Mouse (Mus musculus) neural tube, embryonic 11.5 days (tissue): Measurements from ENCODE around the gene Gm49373. TPM values are rescaled to one million over a fixed set of nuclear protein-coding genes. Genes with fewer than 3 reads are reported as not detected.
A peak's percentile ranks its signal among the peaks of the same experiment; 100 is the strongest.

Experiments
- ATAC-seq: fragments of 200-750 bp; cut with Nextera tagmentation; 2 replicates; pipeline ENCODE4 v1.8.0; 2017; ENCODE audit warnings: moderate number of reproducible peaks, mild to moderate bottlenecking, moderate TSS enrichment, moderate library complexity; ENCODE audit not compliant: insufficient read depth, low FRiP score, low TSS enrichment
- DNase-seq: peaks from one replicate; pipeline ENCODE4 v3.0.0-alpha.2; 2015; ENCODE audit warnings: low spot score
- H3K27ac ChIP-seq: fragments of 300-500 bp; sonication (generic); 2 replicates; pipeline ENCODE4 v1.5.1; 2014; ENCODE audit warnings: low read depth, mild to moderate bottlenecking, low read length
- H3K27me3 ChIP-seq: fragments of 300-500 bp; sonication (generic); 2 replicates; pipeline ENCODE4 v1.6.1; 2014; ENCODE audit warnings: mild to moderate bottlenecking, low read length, mixed read lengths; ENCODE audit not compliant: control insufficient read depth, insufficient read depth
- H3K36me3 ChIP-seq: fragments of 300-500 bp; sonication (generic); 2 replicates; pipeline ENCODE4 v1.6.1; 2014; ENCODE audit warnings: mild to moderate bottlenecking, low read length, moderate library complexity, mixed read lengths; ENCODE audit not compliant: control insufficient read depth, insufficient read depth
- H3K4me1 ChIP-seq: fragments of 300-500 bp; sonication (generic); 2 replicates; pipeline ENCODE4 v1.6.1; 2014; ENCODE audit warnings: low read length, mixed read lengths; ENCODE audit not compliant: control insufficient read depth, insufficient read depth
- H3K4me2 ChIP-seq: fragments of 300-500 bp; sonication (generic); 2 replicates; pipeline ENCODE4 v1.6.1; 2014; ENCODE audit warnings: low read depth, mild to moderate bottlenecking, moderate library complexity
- H3K4me3 ChIP-seq: fragments of 300-500 bp; sonication (generic); 2 replicates; pipeline ENCODE4 v1.5.1; 2014; ENCODE audit warnings: low read depth, low read length
- H3K9ac ChIP-seq: fragments of 300-500 bp; sonication (generic); 2 replicates; pipeline ENCODE4 v1.6.1; 2014; ENCODE audit warnings: mild to moderate bottlenecking, low read length
- H3K9me3 ChIP-seq: fragments of 300-500 bp; sonication (generic); 2 replicates; pipeline ENCODE4 v1.6.1; 2016; ENCODE audit warnings: low read length; ENCODE audit not compliant: control insufficient read depth
- WGBS: fragments of 180-500 bp; shearing (Covaris S2); extraction: QIAGEN DNeasy Blood & Tissue Kit; methylation state at CpG from one replicate; pipeline ENCODE4 v1.1.7; 2014; 5-methylcytosine and 5-hydroxymethylcytosine counted together
- polyA plus RNA-seq: library from polyadenylated mRNA; unstranded; fragments of >200 nt; fragmentation: Nextera tagmentation; extraction: Ambion mirVana; gene quantifications from 2 replicates; pipeline ENCODE4 v1.2.1, GENCODE M21; 2014

The Gm49373 gene
- polyA plus RNA-seq, result 0.82 and 0.97 TPM in 2 replicates

- Histone ChIP-seq H3K36me3 (peaks cover 19% of the 10 kb centered on the region), H3K27me3 (no peaks in the 10 kb centered on the region), H3K27ac (peak within 1 kb of the TSS; percentile 44; the same call in 1 of the 2 replicates), H3K4me2 (peak within 1 kb of the TSS; percentile 85), H3K4me3 (peak within 1 kb of the TSS; percentile 88), H3K9me3 (no peaks in the 10 kb centered on the region), H3K4me1 (peaks cover 4% of the 10 kb centered on the region; the same call in 1 of the 2 replicates), H3K9ac (peak within 1 kb of the TSS; percentile 91)
- WGBS, result 3% methylated on average over 53 of the region's 58 CpGs
- DNase-seq (peak; percentile 89), ATAC-seq (peak; percentile 93)
These were observed at the start of gene Gm49373, which contains the start of gene Fdx1l for GRCm38 (mm10) chr9:21073044-21073840. TSS of gene Gm49373 (minus strand) at chr9:21073096. TSS of gene Fdx1l (minus strand) at chr9:21073614.

- WGBS, result 91% methylated on average over 16 of the region's 16 CpGs
- H3K4me1 ChIP-seq, result no peaks in the 10 kb centered on the region
- no peak overlapping the region for H3K4me3 ChIP-seq
- no peaks in the 10 kb centered on the region for H3K27me3 ChIP-seq
- DNase-seq (no peak), ATAC-seq (no peak)
- H3K36me3 ChIP-seq, result no peaks in the 10 kb centered on the region
- no peak overlapping the region for H3K27ac ChIP-seq
- no peak overlapping the region for H3K4me2 ChIP-seq
- H3K9me3 ChIP-seq, result no peaks in the 10 kb centered on the region
- H3K9ac ChIP-seq, result no peak overlapping the region
These were observed 48.6 kb upstream of the Gm49373 start for GRCm38 (mm10) chr9:21121483-21121882.

- no peak overlapping the region for H3K9ac ChIP-seq
- no peaks in the 10 kb centered on the region for H3K9me3 ChIP-seq
- DNase-seq (no peak), ATAC-seq (no peak)
- 77% methylated on average over 6 of the region's 6 CpGs for WGBS
- H3K36me3 ChIP-seq, result no peaks in the 10 kb centered on the region
- H3K27ac ChIP-seq, result no peak overlapping the region
- no peak overlapping the region for H3K4me3 ChIP-seq
- no peak overlapping the region for H3K4me2 ChIP-seq
- H3K27me3 ChIP-seq, result no peaks in the 10 kb centered on the region
- H3K4me1 ChIP-seq, result no peaks in the 10 kb centered on the region
These were observed 44.2 kb upstream of the Gm49373 start for GRCm38 (mm10) chr9:21117073-21117472.

GRCm38 (mm10) chr9:21115105-21115504 is 42.2 kb upstream of the Gm49373 start:
- Histone ChIP-seq H3K27ac (no peak overlapping the region), H3K9me3 (no peaks in the 10 kb centered on the region), H3K36me3 (no peaks in the 10 kb centered on the region), H3K4me3 (no peak overlapping the region), H3K4me1 (no peaks in the 10 kb centered on the region), H3K4me2 (no peak overlapping the region), H3K9ac (no peak overlapping the region), H3K27me3 (no peaks in the 10 kb centered on the region)
- ATAC-seq, result no peak
- no peak for DNase-seq
- WGBS, result 93% methylated on average over 8 of the region's 8 CpGs

- WGBS, result 85% methylated on average over 7 of the region's 7 CpGs
These were observed 41.3 kb upstream of the Gm49373 start for GRCm38 (mm10) chr9:21114190-21114589.

GRCm38 (mm10) chr9:21113751-21114150 is 40.9 kb upstream of the Gm49373 start:
- WGBS, result 84% methylated on average over 6 of the region's 6 CpGs
- Histone ChIP-seq H3K4me3 (no peak overlapping the region), H3K36me3 (no peaks in the 10 kb centered on the region), H3K9ac (no peak overlapping the region), H3K4me1 (no peaks in the 10 kb centered on the region), H3K27me3 (no peaks in the 10 kb centered on the region), H3K4me2 (no peak overlapping the region), H3K9me3 (no peaks in the 10 kb centered on the region), H3K27ac (no peak overlapping the region)
- ATAC-seq (no peak), DNase-seq (no peak)

More at GRCm38 (mm10) chr9:21114190-21114589, 41.3 kb upstream of the Gm49373 start:
- H3K36me3 ChIP-seq, result no peaks in the 10 kb centered on the region
- H3K9me3 ChIP-seq, result no peaks in the 10 kb centered on the region
- H3K9ac ChIP-seq, result no peak overlapping the region
- H3K4me2 ChIP-seq, result no peak overlapping the region
- DNase-seq, result no peak
- H3K27ac ChIP-seq, result no peak overlapping the region
- ATAC-seq, result no peak
- no peaks in the 10 kb centered on the region for H3K27me3 ChIP-seq
- H3K4me3 ChIP-seq, result no peak overlapping the region
- no peaks in the 10 kb centered on the region for H3K4me1 ChIP-seq

- Histone ChIP-seq H3K4me3 (no peak overlapping the region), H3K27me3 (no peaks in the 10 kb centered on the region), H3K4me2 (no peak overlapping the region), H3K9me3 (no peaks in the 10 kb centered on the region), H3K9ac (no peak overlapping the region), H3K27ac (no peak overlapping the region), H3K4me1 (no peaks in the 10 kb centered on the region), H3K36me3 (no peaks in the 10 kb centered on the region)
- WGBS, result 47% methylated on average over 23 of the region's 23 CpGs
- ATAC-seq (no peak), DNase-seq (no peak)
These were observed 34.8 kb upstream of the Gm49373 start for GRCm38 (mm10) chr9:21107607-21108237.

- no peak overlapping the region for H3K27ac ChIP-seq
- no peaks in the 10 kb centered on the region for H3K36me3 ChIP-seq
- H3K9me3 ChIP-seq, result no peaks in the 10 kb centered on the region
- H3K4me3 ChIP-seq, result no peak overlapping the region
- WGBS, result 83% methylated on average over 5 of the region's 5 CpGs
- no peaks in the 10 kb centered on the region for H3K27me3 ChIP-seq
- H3K4me2 ChIP-seq, result no peak overlapping the region
- no peaks in the 10 kb centered on the region for H3K4me1 ChIP-seq
- H3K9ac ChIP-seq, result no peak overlapping the region
- ATAC-seq, result no peak
- DNase-seq, result no peak
These were observed 33.1 kb upstream of the Gm49373 start for GRCm38 (mm10) chr9:21105760-21106564.
